Mouse (Mus musculus): ENCODE measurements around the gene Unc45a. TPM values are rescaled to one million over a fixed set of nuclear protein-coding genes. Genes with fewer than 3 reads are reported as not detected.

The Unc45a gene
- polyA plus RNA-seq, 2 experiments = 36.9 to 62.6 TPM

GRCm38 (mm10) chr7:80283226-80283918, 57.4 kb downstream of the Unc45a start:
- DNase-seq (ENCODE audit: low spot score) (no peak), ATAC-seq (ENCODE audit: low FRiP score, low read depth) (no peak)
- Histone ChIP-seq H3K36me3 (ENCODE audit: control insufficient read depth, insufficient read depth, low read length) (peaks cover 76% of the 10 kb centered on the region), H3K27ac (replicated peaks; ENCODE audit: low read depth, low read length) (no peak overlapping the region), H3K4me1 (ENCODE audit: control insufficient read depth, insufficient read depth, low read length) (no peaks in the 10 kb centered on the region), H3K4me2 (replicated peaks; ENCODE audit: low read depth, low read length, severe bottlenecking) (no peak overlapping the region), H3K27me3 (ENCODE audit: control insufficient read depth, insufficient read depth, low read length) (no peaks in the 10 kb centered on the region), H3K9me3 (ENCODE audit: control insufficient read depth, low read length) (no peaks in the 10 kb centered on the region), H3K9ac (ENCODE audit: low read depth, low read length, severe bottlenecking) (no peak overlapping the region), H3K4me3 (replicated peaks; ENCODE audit: low read length) (no peak overlapping the region)
- no peak for TF ChIP-seq POLR2A (IDR thresholded peaks at IDR 0.05; ENCODE audit: borderline replicate concordance, extremely low read depth, insufficient read depth, insufficient read length)
- 86% methylated on average over 3 of the region's 3 CpGs for WGBS

- Histone ChIP-seq H3K9me3 (ENCODE audit: control insufficient read depth, low read length) (no peaks in the 10 kb centered on the region), H3K36me3 (ENCODE audit: control insufficient read depth, insufficient read depth, low read length) (peaks cover 73% of the 10 kb centered on the region), H3K4me3 (replicated peaks; ENCODE audit: low read length) (no peak overlapping the region), H3K4me1 (ENCODE audit: control insufficient read depth, insufficient read depth, low read length) (no peaks in the 10 kb centered on the region), H3K9ac (ENCODE audit: low read depth, low read length, severe bottlenecking) (no peak overlapping the region), H3K27me3 (ENCODE audit: control insufficient read depth, insufficient read depth, low read length) (no peaks in the 10 kb centered on the region), H3K4me2 (replicated peaks; ENCODE audit: low read depth, low read length, severe bottlenecking) (no peak overlapping the region), H3K27ac (replicated peaks; ENCODE audit: low read depth, low read length) (no peak overlapping the region)
- no peak for DNase-seq (ENCODE audit: low spot score)
- WGBS = 84% methylated on average over 3 of the region's 3 CpGs
- no peak for TF ChIP-seq POLR2A (IDR thresholded peaks at IDR 0.05; ENCODE audit: borderline replicate concordance, extremely low read depth, insufficient read depth, insufficient read length)
- ATAC-seq (ENCODE audit: low FRiP score, low read depth) = no peak
Observed at GRCm38 (mm10) chr7:80281646-80282045, 59.2 kb downstream of the Unc45a start.

GRCm38 (mm10) chr7:80280998-80281397, 59.8 kb downstream of the Unc45a start:
- no peaks in the 10 kb centered on the region for H3K27me3 ChIP-seq (ENCODE audit: control insufficient read depth, insufficient read depth, low read length)
- ATAC-seq (ENCODE audit: low FRiP score, low read depth) = no peak
- H3K36me3 ChIP-seq (ENCODE audit: control insufficient read depth, insufficient read depth, low read length) = peaks cover 73% of the 10 kb centered on the region
- no peak overlapping the region for H3K9ac ChIP-seq (ENCODE audit: low read depth, low read length, severe bottlenecking)
- TF ChIP-seq POLR2A (IDR thresholded peaks at IDR 0.05; ENCODE audit: borderline replicate concordance, extremely low read depth, insufficient read depth, insufficient read length) = no peak
- 91% methylated on average over 2 of the region's 2 CpGs for WGBS
- no peak for DNase-seq (ENCODE audit: low spot score)
- no peak overlapping the region for H3K27ac ChIP-seq (replicated peaks; ENCODE audit: low read depth, low read length)
- no peak overlapping the region for H3K4me3 ChIP-seq (replicated peaks; ENCODE audit: low read length)
- H3K9me3 ChIP-seq (ENCODE audit: control insufficient read depth, low read length) = no peaks in the 10 kb centered on the region
- no peak overlapping the region for H3K4me2 ChIP-seq (replicated peaks; ENCODE audit: low read depth, low read length, severe bottlenecking)
- no peaks in the 10 kb centered on the region for H3K4me1 ChIP-seq (ENCODE audit: control insufficient read depth, insufficient read depth, low read length)

GRCm38 (mm10) chr7:80280032-80280431, 60.8 kb downstream of the Unc45a start:
- Histone ChIP-seq H3K4me3 (replicated peaks; ENCODE audit: low read length) (no peak overlapping the region), H3K4me1 (ENCODE audit: control insufficient read depth, insufficient read depth, low read length) (no peaks in the 10 kb centered on the region), H3K9me3 (ENCODE audit: control insufficient read depth, low read length) (peaks cover 4% of the 10 kb centered on the region; the same call in 1 of the 2 replicates), H3K4me2 (replicated peaks; ENCODE audit: low read depth, low read length, severe bottlenecking) (no peak overlapping the region), H3K27ac (replicated peaks; ENCODE audit: low read depth, low read length) (no peak overlapping the region), H3K36me3 (ENCODE audit: control insufficient read depth, insufficient read depth, low read length) (peaks cover 71% of the 10 kb centered on the region), H3K27me3 (ENCODE audit: control insufficient read depth, insufficient read depth, low read length) (no peaks in the 10 kb centered on the region), H3K9ac (ENCODE audit: low read depth, low read length, severe bottlenecking) (no peak overlapping the region)
- DNase-seq (ENCODE audit: low spot score) = no peak
- ATAC-seq (ENCODE audit: low FRiP score, low read depth) = no peak
- 80% methylated on average over 9 of the region's 10 CpGs for WGBS
- TF ChIP-seq POLR2A (IDR thresholded peaks at IDR 0.05; ENCODE audit: borderline replicate concordance, extremely low read depth, insufficient read depth, insufficient read length) = no peak

GRCm38 (mm10) chr7:80276374-80276773, 64.4 kb downstream of the Unc45a start:
- WGBS = 97% methylated on average over 4 of the region's 4 CpGs
- no peak for TF ChIP-seq POLR2A (IDR thresholded peaks at IDR 0.05; ENCODE audit: borderline replicate concordance, extremely low read depth, insufficient read depth, insufficient read length)
- no peak overlapping the region for H3K4me3 ChIP-seq (replicated peaks; ENCODE audit: low read length)

More at GRCm38 (mm10) chr7:80276374-80276773, 64.4 kb downstream of the Unc45a start:
- DNase-seq (ENCODE audit: low spot score) (no peak), ATAC-seq (ENCODE audit: low FRiP score, low read depth) (no peak)
- Histone ChIP-seq H3K9me3 (ENCODE audit: control insufficient read depth, low read length) (peaks cover 14% of the 10 kb centered on the region; the same call in 1 of the 2 replicates), H3K4me1 (ENCODE audit: control insufficient read depth, insufficient read depth, low read length) (no peaks in the 10 kb centered on the region), H3K36me3 (ENCODE audit: control insufficient read depth, insufficient read depth, low read length) (peaks cover 59% of the 10 kb centered on the region), H3K9ac (ENCODE audit: low read depth, low read length, severe bottlenecking) (no peak overlapping the region), H3K27ac (replicated peaks; ENCODE audit: low read depth, low read length) (no peak overlapping the region), H3K27me3 (ENCODE audit: control insufficient read depth, insufficient read depth, low read length) (no peaks in the 10 kb centered on the region), H3K4me2 (replicated peaks; ENCODE audit: low read depth, low read length, severe bottlenecking) (no peak overlapping the region)

Other genes starting within 250 kb of the Unc45a start
- gene Idh2, start 225.6 kb downstream of the Unc45a start, polyA plus RNA-seq (2012; rRNA removed) = 457 and 501 TPM in 2 replicates
- gene Idh2, start 225.6 kb downstream of the Unc45a start, polyA plus RNA-seq (2014; fragmentation: Nextera tagmentation; extraction: Ambion mirVana) = 580 and 595 TPM in 2 replicates
- gene Sema4b, start 154.2 kb downstream of the Unc45a start, polyA plus RNA-seq (2012; rRNA removed) = 8.2 and 12.3 TPM in 2 replicates
- gene Sema4b, start 154.2 kb downstream of the Unc45a start, polyA plus RNA-seq (2014; fragmentation: Nextera tagmentation; extraction: Ambion mirVana) = 11.5 and 12.0 TPM in 2 replicates
- 37.8 and 52.0 TPM in 2 replicates for gene Cib1, start 108.2 kb downstream of the Unc45a start, polyA plus RNA-seq (2012; rRNA removed)
- 66.1 and 72.1 TPM in 2 replicates for gene Cib1, start 108.2 kb downstream of the Unc45a start, polyA plus RNA-seq (2014; fragmentation: Nextera tagmentation; extraction: Ambion mirVana)
- 2.0 TPM in 2 replicates for gene Gdpgp1, start 108.1 kb downstream of the Unc45a start, polyA plus RNA-seq (2012; rRNA removed)
- 2.1 and 2.4 TPM in 2 replicates for gene Gdpgp1, start 108.1 kb downstream of the Unc45a start, polyA plus RNA-seq (2014; fragmentation: Nextera tagmentation; extraction: Ambion mirVana)
- gene Ttll13, start 94.6 kb downstream of the Unc45a start, polyA plus RNA-seq (2012; rRNA removed) = 0.28 and 0.59 TPM in 2 replicates
- gene Ttll13, start 94.6 kb downstream of the Unc45a start, polyA plus RNA-seq (2014; fragmentation: Nextera tagmentation; extraction: Ambion mirVana) = 0.73 and 0.94 TPM in 2 replicates
- 50.0 and 51.6 TPM in 2 replicates for gene Ngrn, start 79.8 kb downstream of the Unc45a start, polyA plus RNA-seq (2012; rRNA removed)
- 47.5 and 49.9 TPM in 2 replicates for gene Ngrn, start 79.8 kb downstream of the Unc45a start, polyA plus RNA-seq (2014; fragmentation: Nextera tagmentation; extraction: Ambion mirVana)
- gene Vps33b, start 71.4 kb downstream of the Unc45a start, polyA plus RNA-seq (2012; rRNA removed) = 17.0 and 19.1 TPM in 2 replicates
- gene Vps33b, start 71.4 kb downstream of the Unc45a start, polyA plus RNA-seq (2014; fragmentation: Nextera tagmentation; extraction: Ambion mirVana) = 8.6 and 9.2 TPM in 2 replicates
- 78.5 and 79.9 TPM in 2 replicates for gene Prc1, start 46.6 kb downstream of the Unc45a start, polyA plus RNA-seq (2012; rRNA removed)
- 109 and 111 TPM in 2 replicates for gene Prc1, start 46.6 kb downstream of the Unc45a start, polyA plus RNA-seq (2014; fragmentation: Nextera tagmentation; extraction: Ambion mirVana)
- 22.5 and 26.2 TPM in 2 replicates for gene Rccd1, start 16.6 kb downstream of the Unc45a start, polyA plus RNA-seq (2012; rRNA removed)
- gene Rccd1, start 16.6 kb downstream of the Unc45a start, polyA plus RNA-seq (2014; fragmentation: Nextera tagmentation; extraction: Ambion mirVana) = 8.0 and 10.2 TPM in 2 replicates
- gene Hddc3, start 2.1 kb upstream of the Unc45a start, polyA plus RNA-seq (2012; rRNA removed) = 48.8 and 50.4 TPM in 2 replicates
- 23.1 and 23.8 TPM in 2 replicates for gene Hddc3, start 2.1 kb upstream of the Unc45a start, polyA plus RNA-seq (2014; fragmentation: Nextera tagmentation; extraction: Ambion mirVana)
- 64.8 and 89.1 TPM in 2 replicates for gene Man2a2, start 30.4 kb upstream of the Unc45a start, polyA plus RNA-seq (2012; rRNA removed)
- 14.8 and 18.4 TPM in 2 replicates for gene Man2a2, start 30.4 kb upstream of the Unc45a start, polyA plus RNA-seq (2014; fragmentation: Nextera tagmentation; extraction: Ambion mirVana)
- gene Fes, start 46.9 kb upstream of the Unc45a start, polyA plus RNA-seq (2012; rRNA removed) = 23.5 and 26.0 TPM in 2 replicates
- gene Fes, start 46.9 kb upstream of the Unc45a start, polyA plus RNA-seq (2014; fragmentation: Nextera tagmentation; extraction: Ambion mirVana) = 12.6 and 14.5 TPM in 2 replicates
- gene Furin, start 64.4 kb upstream of the Unc45a start, polyA plus RNA-seq (2012; rRNA removed) = 40.5 and 58.3 TPM in 2 replicates
- 17.0 and 19.8 TPM in 2 replicates for gene Furin, start 64.4 kb upstream of the Unc45a start, polyA plus RNA-seq (2014; fragmentation: Nextera tagmentation; extraction: Ambion mirVana)
- gene Blm, start 194.1 kb upstream of the Unc45a start, polyA plus RNA-seq (2012; rRNA removed) = 12.9 and 16.2 TPM in 2 replicates
- gene Blm, start 194.1 kb upstream of the Unc45a start, polyA plus RNA-seq (2014; fragmentation: Nextera tagmentation; extraction: Ambion mirVana) = 17.8 and 18.6 TPM in 2 replicates